Mouse (Mus musculus) hindbrain, embryonic 12.5 days (tissue): ENCODE results near the gene Fhad1. TPM values are rescaled to one million over a fixed set of nuclear protein-coding genes. Genes with fewer than 3 reads are reported as not detected.

ENCODE experiments used
- ATAC-seq: fragments of 200-750 bp; cut with Nextera tagmentation; 2 replicates; pipeline ENCODE4 v1.8.0; 2017; ENCODE audit warnings: moderate TSS enrichment; ENCODE audit not compliant: low FRiP score
- H3K27ac ChIP-seq: fragments of 300-500 bp; sonication (generic); 2 replicates; pipeline ENCODE4 v1.5.1; 2016; ENCODE audit warnings: mild to moderate bottlenecking
- H3K27me3 ChIP-seq: fragments of 300-500 bp; sonication (generic); 2 replicates; pipeline ENCODE4 v1.6.1; 2016; ENCODE audit warnings: mild to moderate bottlenecking
- H3K36me3 ChIP-seq: fragments of 300-500 bp; sonication (generic); 2 replicates; pipeline ENCODE4 v1.6.1; 2016; ENCODE audit warnings: mild to moderate bottlenecking
- H3K4me1 ChIP-seq: fragments of 300-500 bp; sonication (generic); 2 replicates; pipeline ENCODE4 v1.6.1; 2016
- H3K4me2 ChIP-seq: fragments of 300-500 bp; sonication (generic); replicated peaks from 2 replicates; pipeline ENCODE4 v1.6.1; 2016; ENCODE audit warnings: mild to moderate bottlenecking
- H3K4me3 ChIP-seq: fragments of 300-500 bp; sonication (generic); 2 replicates; pipeline ENCODE4 v1.5.1; 2016; ENCODE audit warnings: mild to moderate bottlenecking
- H3K9ac ChIP-seq: fragments of 300-500 bp; sonication (generic); 2 replicates; pipeline ENCODE4 v1.6.1; 2016; ENCODE audit warnings: mild to moderate bottlenecking, moderate library complexity
- H3K9me3 ChIP-seq: fragments of 300-500 bp; sonication (generic); replicated peaks from 2 replicates; pipeline ENCODE4 v1.6.1; 2016; ENCODE audit warnings: mild to moderate bottlenecking
- WGBS: fragments of 180-500 bp; shearing (Covaris S2); methylation state at CpG from one replicate; pipeline ENCODE4 v1.1.7; 2016; 5-methylcytosine and 5-hydroxymethylcytosine counted together
- polyA plus RNA-seq: library from polyadenylated mRNA; unstranded; fragments of >200 nt; fragmentation: Nextera tagmentation; extraction: Ambion mirVana; gene quantifications from 2 replicates; pipeline ENCODE4 v1.2.1, GENCODE M21; 2016

The Fhad1 gene
- polyA plus RNA-seq, 1 experiment from 2014 or later, result 6.2 TPM

- no peaks in the 10 kb centered on the region for H3K27me3 ChIP-seq
- 88% methylated on average over 8 of the region's 8 CpGs for WGBS
- peaks cover 7% of the 10 kb centered on the region for H3K4me1 ChIP-seq
- H3K4me2 ChIP-seq, result no peak overlapping the region
- ATAC-seq, result no peak
- no peak overlapping the region for H3K27ac ChIP-seq
- H3K36me3 ChIP-seq, result no peaks in the 10 kb centered on the region
- H3K9me3 ChIP-seq, result no peaks in the 10 kb centered on the region
- H3K4me3 ChIP-seq, result no peak overlapping the region
- no peak overlapping the region for H3K9ac ChIP-seq
These were observed 73.6 kb downstream of the Fhad1 start for GRCm38 (mm10) chr4:141941289-141941688.

DNA sequence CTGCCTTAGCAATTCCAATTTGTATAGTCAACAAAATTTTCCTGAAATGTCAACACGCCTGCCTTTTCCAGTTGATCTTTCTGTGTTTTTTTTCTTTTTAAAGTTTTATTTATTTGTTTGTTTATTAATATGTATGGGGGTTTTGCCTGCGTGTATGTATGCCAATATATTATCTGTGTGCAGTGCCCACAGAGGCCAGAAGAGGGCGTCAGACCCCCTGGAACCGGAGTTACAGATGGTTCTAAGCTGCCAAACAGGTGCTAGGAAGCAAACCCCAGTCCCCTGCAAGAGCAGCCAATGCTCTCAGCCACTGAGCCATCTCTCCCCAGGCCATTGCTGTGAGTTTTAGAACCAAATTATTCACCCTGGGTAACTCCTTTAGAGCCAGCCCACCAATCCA, 76.3 kb downstream of the Fhad1 start:
- Histone ChIP-seq H3K27me3 (no peaks in the 10 kb centered on the region), H3K9me3 (no peaks in the 10 kb centered on the region), H3K4me3 (no peak overlapping the region), H3K27ac (no peak overlapping the region), H3K36me3 (no peaks in the 10 kb centered on the region), H3K9ac (no peak overlapping the region), H3K4me2 (no peak overlapping the region), H3K4me1 (peaks cover 7% of the 10 kb centered on the region)
- WGBS, result 76% methylated on average over 4 of the region's 4 CpGs
- no peak for ATAC-seq

- no peaks in the 10 kb centered on the region for H3K9me3 ChIP-seq
- 45% methylated on average over 14 of the region's 14 CpGs for WGBS
- H3K9ac ChIP-seq, result no peak overlapping the region
- H3K4me2 ChIP-seq, result peak overlapping the region; percentile 6; the same call in 1 of the 2 replicates
- H3K27ac ChIP-seq, result peak overlapping the region; percentile 44; the same call in 1 of the 2 replicates
- ATAC-seq, result peak; percentile 60; the same call in 1 of the 2 replicates
- no peaks in the 10 kb centered on the region for H3K27me3 ChIP-seq
- peaks cover 18% of the 10 kb centered on the region for H3K4me1 ChIP-seq
- H3K36me3 ChIP-seq, result no peaks in the 10 kb centered on the region
- H3K4me3 ChIP-seq, result no peak overlapping the region
These were observed 81.9 kb downstream of the Fhad1 start for GRCm38 (mm10) chr4:141932785-141933574.

- ATAC-seq, result no peak
- Histone ChIP-seq H3K4me1 (peaks cover 18% of the 10 kb centered on the region), H3K27me3 (no peaks in the 10 kb centered on the region), H3K27ac (no peak overlapping the region), H3K4me2 (no peak overlapping the region), H3K9ac (no peak overlapping the region), H3K4me3 (no peak overlapping the region), H3K9me3 (no peaks in the 10 kb centered on the region), H3K36me3 (no peaks in the 10 kb centered on the region)
- WGBS, result 86% methylated on average over 5 of the region's 5 CpGs
These were observed 83.4 kb downstream of the Fhad1 start for GRCm38 (mm10) chr4:141931526-141931925.

DNA sequence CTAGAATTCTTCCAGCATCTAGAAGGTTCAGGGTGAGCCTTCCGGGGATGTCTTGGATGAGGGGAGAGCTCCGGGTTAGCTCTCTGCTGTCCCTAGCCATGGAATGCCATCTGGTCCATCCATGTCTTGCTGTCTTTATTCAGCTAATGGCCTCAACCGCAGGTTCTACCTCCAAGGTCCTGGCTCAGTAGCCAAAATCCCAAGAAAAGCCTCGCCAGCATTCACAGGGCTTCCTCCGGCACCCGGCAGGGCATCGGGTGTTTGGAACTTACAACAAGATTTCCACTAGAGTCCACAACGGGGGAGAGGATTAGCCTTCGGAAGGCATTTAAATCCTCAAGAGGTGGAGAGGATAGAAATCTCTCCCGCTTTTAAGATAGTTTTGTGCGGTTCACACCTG, 84.9 kb downstream of the Fhad1 start:
- WGBS, result 87% methylated on average over 11 of the region's 11 CpGs
- peaks cover 18% of the 10 kb centered on the region for H3K4me1 ChIP-seq
- no peaks in the 10 kb centered on the region for H3K27me3 ChIP-seq
- no peak overlapping the region for H3K4me2 ChIP-seq
- no peaks in the 10 kb centered on the region for H3K9me3 ChIP-seq
- no peak overlapping the region for H3K9ac ChIP-seq
- no peak for ATAC-seq
- no peak overlapping the region for H3K4me3 ChIP-seq
- no peak overlapping the region for H3K27ac ChIP-seq
- H3K36me3 ChIP-seq, result no peaks in the 10 kb centered on the region

GRCm38 (mm10) chr4:141928881-141929281, 86.0 kb downstream of the Fhad1 start:
- H3K27ac ChIP-seq, result no peak overlapping the region
- H3K27me3 ChIP-seq, result no peaks in the 10 kb centered on the region
- WGBS, result 58% methylated on average over 7 of the region's 7 CpGs
- ATAC-seq, result no peak
- no peak overlapping the region for H3K9ac ChIP-seq
- no peaks in the 10 kb centered on the region for H3K9me3 ChIP-seq
- H3K4me1 ChIP-seq, result peaks cover 18% of the 10 kb centered on the region
- no peak overlapping the region for H3K4me2 ChIP-seq
- H3K4me3 ChIP-seq, result no peak overlapping the region
- no peaks in the 10 kb centered on the region for H3K36me3 ChIP-seq

DNA sequence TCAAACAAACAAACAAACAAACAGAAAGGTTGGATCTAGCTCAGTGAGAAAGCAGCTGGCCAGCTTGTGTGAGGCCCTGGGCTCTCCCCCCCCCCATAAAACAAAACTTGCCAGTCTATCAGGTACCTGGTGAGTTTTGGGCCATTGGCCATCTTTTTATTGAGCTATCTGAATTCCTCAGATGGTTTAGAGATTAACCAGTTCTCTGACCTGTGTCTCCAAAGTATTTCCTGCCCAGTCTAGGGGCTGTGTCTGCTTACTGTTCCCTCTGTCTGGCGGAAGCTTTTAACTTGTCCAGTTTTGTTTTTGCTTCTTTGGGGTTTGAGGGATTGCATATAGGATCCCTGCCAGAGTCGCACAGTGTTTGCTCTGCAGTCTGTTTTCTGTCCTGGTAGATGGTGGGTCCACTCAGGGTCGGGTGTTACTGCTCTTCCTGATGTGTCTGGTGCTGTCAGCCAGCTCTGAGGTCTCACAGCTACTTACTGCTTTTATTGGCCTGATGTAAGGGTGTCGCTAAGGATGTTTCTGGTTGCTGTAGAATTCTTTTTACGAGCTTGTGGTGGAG, 89.0 kb downstream of the Fhad1 start:
- Histone ChIP-seq H3K4me3 (no peak overlapping the region), H3K4me1 (peaks cover 9% of the 10 kb centered on the region), H3K4me2 (no peak overlapping the region), H3K9ac (no peak overlapping the region), H3K27me3 (no peaks in the 10 kb centered on the region), H3K9me3 (no peaks in the 10 kb centered on the region), H3K36me3 (no peaks in the 10 kb centered on the region), H3K27ac (no peak overlapping the region)
- no peak for ATAC-seq
- 77% methylated on average over 5 of the region's 5 CpGs for WGBS

DNA sequence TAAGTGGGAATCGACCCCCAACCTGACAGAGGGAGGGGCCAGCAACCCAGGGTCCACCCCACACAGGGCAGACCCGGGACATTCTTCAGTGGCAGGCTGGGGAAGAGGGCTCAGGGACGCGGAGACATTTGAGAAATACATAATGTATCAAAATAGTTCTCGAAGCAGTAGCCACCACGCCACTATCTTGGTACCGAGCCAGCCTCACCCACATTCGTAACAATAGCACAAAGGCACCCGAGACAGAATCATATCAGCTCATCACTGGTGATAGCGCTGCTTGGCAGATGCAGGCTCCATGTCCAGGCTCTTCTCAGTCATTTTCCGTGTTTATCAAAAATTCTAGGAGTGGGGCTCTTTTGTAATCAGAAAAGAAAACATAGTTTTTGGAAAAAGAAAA, 90.9 kb downstream of the Fhad1 start:
- Histone ChIP-seq H3K27ac (no peak overlapping the region), H3K4me2 (no peak overlapping the region), H3K4me1 (peaks cover under 1% of the 10 kb centered on the region; the same call in 1 of the 2 replicates), H3K9ac (no peak overlapping the region), H3K9me3 (no peaks in the 10 kb centered on the region), H3K4me3 (no peak overlapping the region), H3K27me3 (no peaks in the 10 kb centered on the region), H3K36me3 (no peaks in the 10 kb centered on the region)
- no peak for ATAC-seq
- 85% methylated on average over 11 of the region's 11 CpGs for WGBS

GRCm38 (mm10) chr4:141920391-141920790, 94.5 kb downstream of the Fhad1 start:
- Histone ChIP-seq H3K4me1 (no peaks in the 10 kb centered on the region), H3K27me3 (no peaks in the 10 kb centered on the region), H3K27ac (no peak overlapping the region), H3K9ac (no peak overlapping the region), H3K4me3 (no peak overlapping the region), H3K9me3 (no peaks in the 10 kb centered on the region), H3K36me3 (no peaks in the 10 kb centered on the region), H3K4me2 (no peak overlapping the region)
- WGBS, result 93% methylated on average over 10 of the region's 10 CpGs
- no peak for ATAC-seq

DNA sequence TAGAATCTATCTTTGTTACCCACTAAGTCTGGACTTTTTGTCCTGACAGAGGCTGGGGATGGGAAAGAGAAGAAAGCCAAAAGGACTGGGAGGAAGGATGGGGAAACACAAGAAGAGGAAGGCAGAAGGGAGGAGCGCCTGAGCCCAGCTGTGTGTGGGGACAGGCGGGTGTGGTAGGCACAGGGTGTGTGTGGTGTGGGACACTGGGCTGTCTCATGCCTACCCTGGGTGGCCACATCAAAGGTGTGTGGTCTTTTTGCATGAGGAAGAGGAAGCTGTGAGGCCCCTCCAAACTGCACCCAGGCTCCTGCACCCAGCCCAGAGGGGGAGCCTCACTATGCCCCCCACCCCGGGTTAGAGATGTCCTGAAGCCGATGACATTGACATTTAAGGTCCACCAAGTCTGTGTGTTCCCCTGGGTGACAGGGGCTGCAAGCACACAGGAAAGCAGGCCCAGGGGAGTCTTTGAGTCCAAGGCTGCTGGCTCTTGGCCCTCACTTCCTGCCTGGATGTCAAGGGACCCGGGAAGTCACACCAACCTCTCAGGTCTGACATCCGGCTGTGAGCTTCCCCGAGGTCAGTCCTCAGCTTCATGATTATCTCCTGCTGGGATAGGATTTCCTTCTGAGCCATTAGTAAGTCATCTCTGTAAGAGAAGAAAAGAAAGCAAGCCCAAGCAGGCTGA, 97.0 kb downstream of the Fhad1 start:
- 58% methylated on average over 7 of the region's 7 CpGs for WGBS
- no peak overlapping the region for H3K27ac ChIP-seq
- H3K27me3 ChIP-seq, result no peaks in the 10 kb centered on the region
- H3K36me3 ChIP-seq, result no peaks in the 10 kb centered on the region
- no peaks in the 10 kb centered on the region for H3K4me1 ChIP-seq
- no peak overlapping the region for H3K9ac ChIP-seq
- no peak overlapping the region for H3K4me2 ChIP-seq
- no peaks in the 10 kb centered on the region for H3K9me3 ChIP-seq
- no peak overlapping the region for H3K4me3 ChIP-seq
- no peak for ATAC-seq

- Histone ChIP-seq H3K9ac (no peak overlapping the region), H3K27ac (no peak overlapping the region), H3K4me1 (no peaks in the 10 kb centered on the region), H3K27me3 (no peaks in the 10 kb centered on the region), H3K4me3 (no peak overlapping the region), H3K9me3 (no peaks in the 10 kb centered on the region), H3K4me2 (no peak overlapping the region), H3K36me3 (no peaks in the 10 kb centered on the region)
- WGBS, result 28% methylated on average over 7 of the region's 7 CpGs
- ATAC-seq, result no peak
These were observed 100.8 kb downstream of the Fhad1 start for GRCm38 (mm10) chr4:141914040-141914439.

- Histone ChIP-seq H3K4me3 (no peak overlapping the region), H3K27ac (no peak overlapping the region), H3K9ac (no peak overlapping the region), H3K4me1 (no peaks in the 10 kb centered on the region), H3K4me2 (no peak overlapping the region), H3K27me3 (no peaks in the 10 kb centered on the region), H3K36me3 (no peaks in the 10 kb centered on the region), H3K9me3 (no peaks in the 10 kb centered on the region)
- no peak for ATAC-seq
- WGBS, result 67% methylated on average over 13 of the region's 13 CpGs
These were observed 101.5 kb downstream of the Fhad1 start for GRCm38 (mm10) chr4:141913201-141913993.
